Mouse (Mus musculus): Measurements from ENCODE around the gene Pknox2. TPM values are rescaled to one million over a fixed set of nuclear protein-coding genes. Genes with fewer than 3 reads are reported as not detected.

Gene Pknox2
- polyA plus RNA-seq, 1 experiment = 83.7 TPM

- Histone ChIP-seq H3K27ac (ENCODE audit: control insufficient read depth, insufficient read depth, low read depth, low read length) (no peak overlapping the region), H3K4me3 (ENCODE audit: control insufficient read depth, low read depth, low read length) (no peak overlapping the region), H3K27me3 (ENCODE audit: control insufficient read depth, insufficient read depth, low read length) (no peaks in the 10 kb centered on the region), H3K36me3 (ENCODE audit: control insufficient read depth, insufficient read depth, low read length) (no peaks in the 10 kb centered on the region), H3K4me1 (ENCODE audit: control insufficient read depth, insufficient read depth, low read length) (no peaks in the 10 kb centered on the region)
- TF ChIP-seq POLR2A (IDR thresholded peaks at IDR 0.05; ENCODE audit: control insufficient read depth, low read depth, low read length) (no peak), CTCF (IDR thresholded peaks at IDR 0.05; ENCODE audit: control insufficient read depth, insufficient read depth, insufficient replicate concordance, low read depth, low read length) (no peak)
Observed at GRCm38 (mm10) chr9:36852175-36852574, 295.0 kb downstream of the Pknox2 start.

GRCm38 (mm10) chr9:36850091-36850490, 297.1 kb downstream of the Pknox2 start:
- H3K4me3 ChIP-seq (ENCODE audit: control insufficient read depth, low read depth, low read length) = no peak overlapping the region
- no peak overlapping the region for H3K27ac ChIP-seq (ENCODE audit: control insufficient read depth, insufficient read depth, low read depth, low read length)
- no peaks in the 10 kb centered on the region for H3K27me3 ChIP-seq (ENCODE audit: control insufficient read depth, insufficient read depth, low read length)
- no peak for TF ChIP-seq CTCF (IDR thresholded peaks at IDR 0.05; ENCODE audit: control insufficient read depth, insufficient read depth, insufficient replicate concordance, low read depth, low read length)
- no peak for TF ChIP-seq POLR2A (IDR thresholded peaks at IDR 0.05; ENCODE audit: control insufficient read depth, low read depth, low read length)
- no peaks in the 10 kb centered on the region for H3K36me3 ChIP-seq (ENCODE audit: control insufficient read depth, insufficient read depth, low read length)
- no peaks in the 10 kb centered on the region for H3K4me1 ChIP-seq (ENCODE audit: control insufficient read depth, insufficient read depth, low read length)

GRCm38 (mm10) chr9:36848661-36849060, 298.5 kb downstream of the Pknox2 start:
- no peak for TF ChIP-seq CTCF (IDR thresholded peaks at IDR 0.05; ENCODE audit: control insufficient read depth, insufficient read depth, insufficient replicate concordance, low read depth, low read length)
- no peaks in the 10 kb centered on the region for H3K27me3 ChIP-seq (ENCODE audit: control insufficient read depth, insufficient read depth, low read length)
- no peak overlapping the region for H3K4me3 ChIP-seq (ENCODE audit: control insufficient read depth, low read depth, low read length)
- no peak overlapping the region for H3K27ac ChIP-seq (ENCODE audit: control insufficient read depth, insufficient read depth, low read depth, low read length)
- H3K36me3 ChIP-seq (ENCODE audit: control insufficient read depth, insufficient read depth, low read length) = no peaks in the 10 kb centered on the region
- H3K4me1 ChIP-seq (ENCODE audit: control insufficient read depth, insufficient read depth, low read length) = no peaks in the 10 kb centered on the region

- TF ChIP-seq CTCF (IDR thresholded peaks at IDR 0.05; ENCODE audit: control insufficient read depth, insufficient read depth, insufficient replicate concordance, low read depth, low read length) (no peak), POLR2A (IDR thresholded peaks at IDR 0.05; ENCODE audit: control insufficient read depth, low read depth, low read length) (no peak)
- Histone ChIP-seq H3K4me1 (ENCODE audit: control insufficient read depth, insufficient read depth, low read length) (no peaks in the 10 kb centered on the region), H3K36me3 (ENCODE audit: control insufficient read depth, insufficient read depth, low read length) (no peaks in the 10 kb centered on the region)
Observed at GRCm38 (mm10) chr9:36846346-36846745, 300.9 kb downstream of the Pknox2 start.

More at GRCm38 (mm10) chr9:36846346-36846745, 300.9 kb downstream of the Pknox2 start:
- Histone ChIP-seq H3K27me3 (ENCODE audit: control insufficient read depth, insufficient read depth, low read length) (no peaks in the 10 kb centered on the region), H3K27ac (ENCODE audit: control insufficient read depth, insufficient read depth, low read depth, low read length) (no peak overlapping the region), H3K4me3 (ENCODE audit: control insufficient read depth, low read depth, low read length) (no peak overlapping the region)

Other genes starting within 250 kb of the Pknox2 start
- gene Tmem218, start 60.8 kb upstream of the Pknox2 start, polyA plus RNA-seq (2012; rRNA removed) = 5.5 and 6.2 TPM in 2 replicates
- gene Slc37a2, start 108.3 kb upstream of the Pknox2 start, polyA plus RNA-seq (2012; rRNA removed) = 4.9 and 5.4 TPM in 2 replicates
- 3.4 and 4.6 TPM in 2 replicates for gene Ccdc15, start 201.0 kb upstream of the Pknox2 start, polyA plus RNA-seq (2012; rRNA removed)
- 21.3 and 26.5 TPM in 2 replicates for gene Hepacam, start 219.9 kb upstream of the Pknox2 start, polyA plus RNA-seq (2012; rRNA removed)